Mouse (Mus musculus) layer of hippocampus, postnatal 14 days (tissue): ENCODE results near the gene Ypel2. TPM values are rescaled to one million over a fixed set of nuclear protein-coding genes. Genes with fewer than 3 reads are reported as not detected.
"Not testable (repeated sequence)": the region's sequence is repeated elsewhere in the genome, so short reads cannot be mapped to it uniquely, and the experiment has no call there.

Source experiments
- DNase-seq, 2 experiments: peaks; one replicate each; pipeline ENCODE4 v3.0.0; 2021 to 2022; ENCODE audit warnings: low spot score in 2 of 2, mixed read lengths in 1 of 2
- long read RNA-seq, 2 experiments: library from polyadenylated mRNA; stranded (forward); transcript quantifications; one replicate each; pipeline ENCODE4 v2.0.0; 2021
- total RNA-seq, 2 experiments: library from RNA; stranded (reverse); gene quantifications; 2 replicates each; pipeline ENCODE4 v1.2.3; 2021

The Ypel2 gene
- total RNA-seq: 10 to 100 TPM; 20.5 to 21.9 TPM
- long read RNA-seq, experiment 1, full-length matches to known transcripts: 3 of 6 reads
- long read RNA-seq, experiment 1, partial matches to known transcripts: 0 of 6 reads
- long read RNA-seq, experiment 1, other reads (novel, unspliced or antisense): 3 of 6 reads
- long read RNA-seq, experiment 2, full-length matches to known transcripts: 6 of 9 reads
- long read RNA-seq, experiment 2, partial matches to known transcripts: 0 of 9 reads
- long read RNA-seq, experiment 2, other reads (novel, unspliced or antisense): 3 of 9 reads

- DNase-seq: peak; percentile 96 to 99
Observed at GRCm38 (mm10) chr11:86993041-86994037, at the start of gene Ypel2. Gene Ypel2, minus strand, starts transcription at chr11:86993707.

- no peak for DNase-seq
Observed at GRCm38 (mm10) chr11:87043052-87043451, 49.5 kb upstream of the Ypel2 start.

- DNase-seq: no peak
Observed at GRCm38 (mm10) chr11:87039307-87039963, 45.9 kb upstream of the Ypel2 start.

- no peak for DNase-seq
Observed at GRCm38 (mm10) chr11:87036180-87036579, 42.7 kb upstream of the Ypel2 start.

- DNase-seq: no peak
Observed at GRCm38 (mm10) chr11:87028212-87028611, 34.7 kb upstream of the Ypel2 start.

GRCm38 (mm10) chr11:87026096-87026875 is 32.8 kb upstream of the Ypel2 start:
- no peak for DNase-seq

GRCm38 (mm10) chr11:87025351-87025750 is 31.8 kb upstream of the Ypel2 start:
- peak in 1 of 2 experiments; percentile 49 for DNase-seq

- DNase-seq: not testable (repeated sequence)
Observed at GRCm38 (mm10) chr11:87023240-87023639, 29.7 kb upstream of the Ypel2 start.

- DNase-seq: no peak
Observed at GRCm38 (mm10) chr11:87022765-87023164, 29.3 kb upstream of the Ypel2 start.

- DNase-seq: no peak
Observed at GRCm38 (mm10) chr11:87021551-87021950, 28.0 kb upstream of the Ypel2 start.

- DNase-seq: no peak
Observed at GRCm38 (mm10) chr11:87020449-87020848, 26.9 kb upstream of the Ypel2 start.

GRCm38 (mm10) chr11:87019431-87019830 is 25.9 kb upstream of the Ypel2 start:
- DNase-seq: no peak

- DNase-seq: no peak
Observed at GRCm38 (mm10) chr11:87018081-87018480, 24.6 kb upstream of the Ypel2 start.

GRCm38 (mm10) chr11:87015691-87016090 is 22.2 kb upstream of the Ypel2 start:
- DNase-seq: no peak

- peak; percentile 58 to 78 for DNase-seq
Observed at GRCm38 (mm10) chr11:87010476-87010875, 17.0 kb upstream of the Ypel2 start.

GRCm38 (mm10) chr11:87007371-87007770 is 13.9 kb upstream of the Ypel2 start:
- no peak for DNase-seq

- no peak for DNase-seq
Observed at GRCm38 (mm10) chr11:87004960-87005755, 11.7 kb upstream of the Ypel2 start.

GRCm38 (mm10) chr11:87002078-87002829 is 8.7 kb upstream of the Ypel2 start:
- DNase-seq: no peak

- no peak for DNase-seq
Observed at GRCm38 (mm10) chr11:87001217-87001616, 7.7 kb upstream of the Ypel2 start.
